Mouse (Mus musculus): ENCODE data around the gene Arl2bp. TPM values are rescaled to one million over a fixed set of nuclear protein-coding genes. Genes with fewer than 3 reads are reported as not detected.
A peak's percentile ranks its signal among the peaks of the same experiment; 100 is the strongest.

Gene Arl2bp
- total RNA-seq, 1 experiment, result 29.9 TPM

DNA sequence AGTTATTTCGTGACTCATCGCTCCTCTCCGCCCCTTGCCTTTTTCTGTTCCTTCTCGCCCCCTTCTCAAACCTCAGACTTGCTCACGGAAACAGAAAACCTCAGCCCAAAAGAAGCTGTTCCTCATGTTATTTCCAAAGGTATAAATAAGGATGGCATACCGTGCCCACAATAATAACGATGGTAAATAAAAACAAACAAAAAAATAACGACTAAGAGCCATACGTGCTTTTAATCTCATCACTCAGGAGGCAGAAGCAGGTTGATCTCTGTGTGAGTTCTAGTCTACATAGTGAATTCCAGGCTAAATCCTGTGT, 38.2 kb downstream of the Arl2bp start:
- no peaks in the 10 kb centered on the region for H3K36me3 ChIP-seq (ENCODE audit: control insufficient read depth, insufficient read depth, low read length, poor library complexity, severe bottlenecking)
- H3K4me3 ChIP-seq (ENCODE audit: insufficient read depth in 1 of 2, low read depth in 1 of 2, low read length in 2 of 2, poor library complexity in 1 of 2, severe bottlenecking in 1 of 2), result peak overlapping the region; percentile 62 to 63
- peaks cover 5 to 7% of the 10 kb centered on the region in 2 experiments; a peak in 2 of 4 replicates for H3K4me1 ChIP-seq (ENCODE audit: control insufficient read depth in 2 of 2, insufficient read depth in 2 of 2, low read length in 2 of 2, poor library complexity in 1 of 2)
- no peak overlapping the region; the same call in 1 of the 2 replicates for H3K9ac ChIP-seq (ENCODE audit: insufficient read depth, low read depth, low read length, poor library complexity, severe bottlenecking)
- no peak for DNase-seq (ENCODE audit: low read depth, low spot score)
- H3K27ac ChIP-seq (ENCODE audit: insufficient read depth, low read depth, low read length, poor library complexity, severe bottlenecking), result no peak overlapping the region
- H3K9me3 ChIP-seq (ENCODE audit: control insufficient read depth, insufficient read depth, low read depth, low read length), result no peaks in the 10 kb centered on the region
- in situ Hi-C loops (cut with MboI; ENCODE audit: low sequenced_read_pairs in 2 of 2, unreplicated experiment in 2 of 2), result loop anchor here (5.0 to 10.0 kb wide), 2 partner anchors 100 to 103 kb away; no protein-coding TSS in a partner anchor
- TF ChIP-seq MAFK (IDR thresholded peaks at IDR 0.05; ENCODE audit: insufficient read depth, low read depth, low read length), result no peak
- no peak for TF ChIP-seq CHD2 (IDR thresholded peaks at IDR 0.05; ENCODE audit: low read depth, low read length)
- no peak for TF ChIP-seq ZC3H11A (IDR thresholded peaks at IDR 0.05; ENCODE audit: borderline replicate concordance, low read depth, low read length)
- TF ChIP-seq ZNF384 (IDR thresholded peaks at IDR 0.05; ENCODE audit: low read depth, low read length), result no peak
- TF ChIP-seq HCFC1 (IDR thresholded peaks at IDR 0.05; ENCODE audit: borderline replicate concordance, insufficient read depth, low read length), result no peak

GRCm38 (mm10) chr8:94705581-94706245, 39.3 kb downstream of the Arl2bp start:
- in situ Hi-C loops (cut with MboI; ENCODE audit: low sequenced_read_pairs in 2 of 2, unreplicated experiment in 2 of 2), result loop anchor here in 1 of 2 experiments (10.0 kb wide), 1 partner anchor 99 kb away; no protein-coding TSS in a partner anchor
- Histone ChIP-seq H3K27ac (ENCODE audit: insufficient read depth, low read depth, low read length, poor library complexity, severe bottlenecking) (no peak overlapping the region), H3K9me3 (ENCODE audit: control insufficient read depth, insufficient read depth, low read depth, low read length) (no peaks in the 10 kb centered on the region), H3K4me3 (ENCODE audit: insufficient read depth in 1 of 2, low read depth in 1 of 2, low read length in 2 of 2, poor library complexity in 1 of 2, severe bottlenecking in 1 of 2) (no peak overlapping the region), H3K9ac (ENCODE audit: insufficient read depth, low read depth, low read length, poor library complexity, severe bottlenecking) (no peak overlapping the region), H3K36me3 (ENCODE audit: control insufficient read depth, insufficient read depth, low read length, poor library complexity, severe bottlenecking) (no peaks in the 10 kb centered on the region), H3K4me1 (ENCODE audit: control insufficient read depth in 2 of 2, insufficient read depth in 2 of 2, low read length in 2 of 2, poor library complexity in 1 of 2) (peaks cover 5 to 10% of the 10 kb centered on the region in 2 experiments; a peak in 2 of 4 replicates)
- DNase-seq (ENCODE audit: low read depth, low spot score), result no peak
- TF ChIP-seq CHD2 (IDR thresholded peaks at IDR 0.05; ENCODE audit: low read depth, low read length) (no peak), ZNF384 (IDR thresholded peaks at IDR 0.05; ENCODE audit: low read depth, low read length) (no peak), ZC3H11A (IDR thresholded peaks at IDR 0.05; ENCODE audit: borderline replicate concordance, low read depth, low read length) (no peak), HCFC1 (IDR thresholded peaks at IDR 0.05; ENCODE audit: borderline replicate concordance, insufficient read depth, low read length) (no peak), MAFK (IDR thresholded peaks at IDR 0.05; ENCODE audit: insufficient read depth, low read depth, low read length) (no peak)

DNA sequence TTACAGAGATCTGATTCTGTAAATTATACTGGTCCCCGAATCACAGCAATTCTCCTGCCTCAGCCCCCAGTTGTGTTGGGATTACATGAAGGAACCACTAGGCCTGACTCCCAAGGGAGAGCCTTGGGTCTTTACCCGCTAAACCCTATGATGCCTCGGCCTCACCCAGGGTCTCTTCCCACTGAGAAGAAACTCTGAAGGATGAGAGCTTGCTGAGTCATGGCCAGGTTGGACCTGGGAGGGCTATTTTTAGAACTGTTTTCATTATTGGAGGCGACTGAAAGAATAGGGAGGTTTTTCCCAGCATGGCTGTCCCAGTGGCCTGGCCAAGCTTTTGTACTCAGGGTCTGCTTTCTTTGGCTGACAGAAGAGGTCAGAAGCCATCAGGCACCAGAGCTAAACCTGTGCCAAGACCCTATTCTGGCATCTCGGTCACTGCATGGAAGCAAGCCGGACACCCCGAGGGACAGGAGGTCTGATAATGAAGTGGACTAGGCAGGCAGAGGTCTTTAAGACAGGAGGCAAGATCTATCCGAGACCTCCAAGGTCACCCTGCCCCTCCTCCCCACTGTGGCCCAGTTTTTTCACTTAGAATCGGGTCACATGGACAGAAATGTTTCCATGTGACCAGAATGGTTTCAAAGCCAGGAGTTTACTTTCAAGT, 40.5 kb downstream of the Arl2bp start:
- Histone ChIP-seq H3K9ac (ENCODE audit: insufficient read depth, low read depth, low read length, poor library complexity, severe bottlenecking) (no peak overlapping the region), H3K9me3 (ENCODE audit: control insufficient read depth, insufficient read depth, low read depth, low read length) (no peaks in the 10 kb centered on the region), H3K4me3 (ENCODE audit: insufficient read depth in 1 of 2, low read depth in 1 of 2, low read length in 2 of 2, poor library complexity in 1 of 2, severe bottlenecking in 1 of 2) (no peak overlapping the region), H3K36me3 (ENCODE audit: control insufficient read depth, insufficient read depth, low read length, poor library complexity, severe bottlenecking) (no peaks in the 10 kb centered on the region), H3K27ac (ENCODE audit: insufficient read depth, low read depth, low read length, poor library complexity, severe bottlenecking) (no peak overlapping the region), H3K4me1 (ENCODE audit: control insufficient read depth in 2 of 2, insufficient read depth in 2 of 2, low read length in 2 of 2, poor library complexity in 1 of 2) (peaks cover 5 to 10% of the 10 kb centered on the region in 2 experiments; a peak in 2 of 4 replicates)
- TF ChIP-seq MAFK (IDR thresholded peaks at IDR 0.05; ENCODE audit: insufficient read depth, low read depth, low read length) (peak; percentile 63; the same call in 1 of the 2 replicates), ZNF384 (IDR thresholded peaks at IDR 0.05; ENCODE audit: low read depth, low read length) (0 out of 2 replicates have a peak, but pooled peaks have one; percentile 38), HCFC1 (IDR thresholded peaks at IDR 0.05; ENCODE audit: borderline replicate concordance, insufficient read depth, low read length) (no peak)
- no peak for DNase-seq (ENCODE audit: low read depth, low spot score)
- in situ Hi-C loops (cut with MboI; ENCODE audit: low sequenced_read_pairs in 2 of 2, unreplicated experiment in 2 of 2), result loop anchor here in 1 of 2 experiments (10.0 kb wide), 1 partner anchor 98 kb away; no protein-coding TSS in a partner anchor

DNA sequence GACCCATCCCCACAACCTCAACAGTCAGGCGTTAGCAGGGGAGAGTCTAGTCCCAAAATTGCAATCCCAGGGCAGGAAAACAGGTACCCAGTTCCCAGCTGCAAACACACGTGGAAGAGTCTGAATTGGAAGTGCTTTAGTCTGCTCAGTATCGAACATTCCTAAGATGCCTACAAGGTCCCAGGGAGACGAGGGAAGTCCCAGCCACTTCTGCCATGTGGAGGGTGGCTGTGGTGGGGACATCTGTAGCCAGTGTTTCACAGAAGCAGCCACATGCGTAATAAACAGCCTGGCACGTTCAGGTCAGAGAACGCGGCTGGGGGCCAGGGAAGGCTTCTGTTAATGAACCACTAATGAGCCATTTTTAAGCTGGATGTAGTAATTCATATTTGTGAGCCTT, 43.9 kb downstream of the Arl2bp start:
- no peaks in the 10 kb centered on the region for H3K9me3 ChIP-seq (ENCODE audit: control insufficient read depth, insufficient read depth, low read depth, low read length)
- in situ Hi-C loops (cut with MboI; ENCODE audit: low sequenced_read_pairs in 2 of 2, unreplicated experiment in 2 of 2), result no loop called here
- H3K4me1 ChIP-seq (ENCODE audit: control insufficient read depth in 2 of 2, insufficient read depth in 2 of 2, low read length in 2 of 2, poor library complexity in 1 of 2), result peaks cover 2 to 10% of the 10 kb centered on the region in 2 experiments; a peak in 2 of 4 replicates
- TF ChIP-seq ZNF384 (IDR thresholded peaks at IDR 0.05; ENCODE audit: low read depth, low read length) (no peak), MAFK (IDR thresholded peaks at IDR 0.05; ENCODE audit: insufficient read depth, low read depth, low read length) (no peak), CHD2 (IDR thresholded peaks at IDR 0.05; ENCODE audit: low read depth, low read length) (no peak), HCFC1 (IDR thresholded peaks at IDR 0.05; ENCODE audit: borderline replicate concordance, insufficient read depth, low read length) (no peak), ZC3H11A (IDR thresholded peaks at IDR 0.05; ENCODE audit: borderline replicate concordance, low read depth, low read length) (no peak)
- H3K36me3 ChIP-seq (ENCODE audit: control insufficient read depth, insufficient read depth, low read length, poor library complexity, severe bottlenecking), result no peaks in the 10 kb centered on the region
- DNase-seq (ENCODE audit: low read depth, low spot score), result no peak
- no peak overlapping the region for H3K27ac ChIP-seq (ENCODE audit: insufficient read depth, low read depth, low read length, poor library complexity, severe bottlenecking)
- H3K9ac ChIP-seq (ENCODE audit: insufficient read depth, low read depth, low read length, poor library complexity, severe bottlenecking), result no peak overlapping the region
- no peak overlapping the region for H3K4me3 ChIP-seq (ENCODE audit: insufficient read depth in 1 of 2, low read depth in 1 of 2, low read length in 2 of 2, poor library complexity in 1 of 2, severe bottlenecking in 1 of 2)

Measured in ES-E14 (cell line).